Mouse (Mus musculus) stomach, postnatal 0 days (tissue): ENCODE measurements at regions not wholly inside any gene's neighbourhood (a gene's known extent, or its start where the extent isn't known, plus 50 kb on each side); places are given as distances from the start of the nearest gene placed in this dataset.

Experiments
- CTCF ChIP-seq: IDR thresholded peaks from 2 replicates; pipeline ENCODE4 v1.5.1; 2016; ENCODE audit warnings: antibody characterized with exemption, low read depth, mild to moderate bottlenecking, moderate library complexity
- EP300 ChIP-seq: optimal IDR thresholded peaks from 2 replicates; pipeline ENCODE3; 2016; ENCODE audit warnings: antibody characterized with exemption

GRCm38 (mm10) chr3:123918140-123918539, 227.5 kb upstream of the Ndst3 start:
- TF ChIP-seq EP300: no peak
- no peak for TF ChIP-seq CTCF
